Mouse (Mus musculus) left cerebral cortex, adult 18-20 months (tissue): ENCODE results near the gene Abhd11. TPM values are rescaled to one million over a fixed set of nuclear protein-coding genes. Genes with fewer than 3 reads are reported as not detected.

Experiments used
- total RNA-seq, 2 experiments: library from RNA; stranded (reverse); gene quantifications; 2 replicates each; pipeline ENCODE4 v1.2.3; 2021

The Abhd11 gene
- total RNA-seq, 2 experiments from 2014 or later, result 34.3 to 38.1 TPM

Other genes starting within 250 kb of the Abhd11 start
- not detected for gene Tmem270, start 102.4 kb upstream of the Abhd11 start, total RNA-seq
- gene Cldn13, start 93.6 kb upstream of the Abhd11 start, total RNA-seq, result not detected
- gene Mettl27, start 76.8 kb upstream of the Abhd11 start, total RNA-seq, result 1 to 10 TPM; 7.4 to 9.7 TPM
- gene Cldn4, start 62.2 kb upstream of the Abhd11 start, total RNA-seq, result not detected
- under 1 TPM in 1 of 2 experiments, not detected in 1; 0.49 TPM for gene Cldn3, start 22.9 kb upstream of the Abhd11 start, total RNA-seq
- gene Stx1a, start 14.3 kb downstream of the Abhd11 start, total RNA-seq, result 100 to 1,000 TPM; 309 to 311 TPM
- gene Dnajc30, start 55.0 kb downstream of the Abhd11 start, total RNA-seq, result 10 to 100 TPM; 40.6 to 44.5 TPM
- gene Bud23, start 55.8 kb downstream of the Abhd11 start, total RNA-seq, result 10 to 100 TPM; 43.9 to 54.1 TPM
- 10 to 100 TPM; 30.8 to 32.9 TPM for gene Vps37d, start 69.1 kb downstream of the Abhd11 start, total RNA-seq
- gene Mlxipl, start 80.7 kb downstream of the Abhd11 start, total RNA-seq, result 1 to 10 TPM; 3.2 to 4.4 TPM
- 10 to 100 TPM; 24.9 to 26.9 TPM for gene Tbl2, start 140.5 kb downstream of the Abhd11 start, total RNA-seq
- 10 to 100 TPM; 56.0 to 57.9 TPM for gene Bcl7b, start 159.1 kb downstream of the Abhd11 start, total RNA-seq
- 10 to 100 TPM; 78.1 to 79.2 TPM for gene Baz1b, start 178.1 kb downstream of the Abhd11 start, total RNA-seq
- gene Fzd9, start 242.1 kb downstream of the Abhd11 start, total RNA-seq, result 1 to 10 TPM; 5.4 to 6.0 TPM